Mouse (Mus musculus) spleen, postnatal 4 days (tissue): ENCODE results near the gene Zfp541.
A peak's percentile ranks its signal among the peaks of the same experiment; 100 is the strongest.

ENCODE experiments used
- DNase-seq, 2 experiments: peaks; one replicate each; pipeline ENCODE4 v3.0.0; 2022; ENCODE audit warnings: low spot score in 2 of 2

Zfp541 gene

DNA sequence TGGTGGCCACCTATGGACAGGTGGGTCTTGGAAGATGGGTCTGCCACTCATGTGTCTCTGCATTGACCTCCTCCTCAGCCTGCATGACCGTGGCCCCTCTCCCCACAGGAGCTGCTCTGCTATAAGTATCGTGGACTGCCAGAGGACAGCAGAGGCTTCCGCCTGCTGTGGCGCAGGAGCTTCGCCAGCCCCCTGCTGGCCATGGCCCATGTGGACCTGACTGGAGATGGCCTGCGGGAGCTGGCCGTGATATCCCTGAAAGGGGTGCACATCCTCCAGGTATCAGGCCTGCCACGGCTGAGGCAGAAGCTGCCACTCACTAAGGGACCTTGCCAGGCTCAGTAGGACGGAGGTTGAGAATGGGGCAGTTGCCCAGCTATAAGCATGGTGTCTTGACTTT, 64.2 kb downstream of the Zfp541 start:
- DNase-seq, result no peak

DNA sequence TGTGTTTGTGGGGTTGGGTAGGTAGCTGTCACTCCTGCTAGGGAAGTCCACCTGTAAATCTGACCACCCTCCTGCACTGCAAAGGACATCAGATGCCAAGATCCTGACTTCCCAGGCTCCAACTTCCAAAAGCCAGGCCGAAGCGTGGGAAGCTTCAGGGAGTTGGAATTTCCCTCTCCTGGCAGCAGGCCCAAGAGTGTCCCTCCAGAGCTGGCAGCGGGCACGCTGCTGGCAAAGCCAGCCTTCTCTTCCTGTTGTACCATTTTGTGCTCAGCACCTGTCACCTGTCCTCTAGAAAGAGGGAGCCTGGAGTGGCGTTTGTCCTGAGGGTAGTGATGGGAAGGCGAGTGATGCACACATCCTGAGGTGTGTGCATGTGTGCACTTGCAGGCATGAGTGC, 66.7 kb downstream of the Zfp541 start:
- no peak for DNase-seq

DNA sequence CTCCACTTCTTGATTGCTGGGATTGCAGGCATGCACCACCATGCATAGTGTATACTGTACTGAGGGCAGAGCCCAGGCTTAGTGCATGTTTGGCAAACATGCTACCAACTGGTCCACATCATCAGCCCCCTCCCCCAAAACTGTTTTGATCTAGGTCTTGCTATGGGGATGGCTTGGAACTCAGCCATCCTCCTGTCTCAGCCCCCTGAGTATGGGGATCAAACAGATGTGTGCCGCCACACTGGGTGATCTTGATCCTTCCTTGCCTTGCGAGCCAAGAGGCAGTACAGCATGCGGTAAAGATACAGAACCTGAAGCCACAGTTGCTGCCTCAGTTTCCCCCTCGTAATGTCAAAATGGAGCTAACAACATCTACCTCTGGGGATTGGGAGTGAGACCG, 67.3 kb downstream of the Zfp541 start:
- DNase-seq, result no peak

DNA sequence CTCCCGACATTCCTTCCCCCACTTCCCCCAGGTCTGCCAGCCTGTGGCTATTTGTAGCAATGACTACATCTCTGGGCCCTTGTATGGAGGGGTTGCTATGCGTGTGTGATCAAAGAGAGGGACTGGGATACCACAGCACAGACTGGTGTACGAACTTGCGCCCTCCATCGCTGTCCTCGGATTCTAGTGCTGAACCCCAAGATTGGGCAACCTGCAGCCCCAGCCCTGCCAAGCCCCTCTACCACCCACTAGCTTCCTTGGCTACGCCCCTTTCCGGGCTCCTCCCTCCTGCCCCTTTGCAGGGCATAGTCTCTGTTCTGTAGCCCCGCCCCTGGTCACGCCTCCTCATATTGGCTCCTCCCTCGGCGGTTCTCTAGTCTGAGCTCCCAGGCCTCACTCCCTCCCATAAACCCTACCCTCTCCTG, 67.8 kb downstream of the Zfp541 start, which contains the start of gene Slc8a2:
Gene Slc8a2, plus strand, starts transcription at position 406 of the 425 bp plus-strand sequence.
- peak in 1 of 2 experiments; percentile 58 for DNase-seq

DNA sequence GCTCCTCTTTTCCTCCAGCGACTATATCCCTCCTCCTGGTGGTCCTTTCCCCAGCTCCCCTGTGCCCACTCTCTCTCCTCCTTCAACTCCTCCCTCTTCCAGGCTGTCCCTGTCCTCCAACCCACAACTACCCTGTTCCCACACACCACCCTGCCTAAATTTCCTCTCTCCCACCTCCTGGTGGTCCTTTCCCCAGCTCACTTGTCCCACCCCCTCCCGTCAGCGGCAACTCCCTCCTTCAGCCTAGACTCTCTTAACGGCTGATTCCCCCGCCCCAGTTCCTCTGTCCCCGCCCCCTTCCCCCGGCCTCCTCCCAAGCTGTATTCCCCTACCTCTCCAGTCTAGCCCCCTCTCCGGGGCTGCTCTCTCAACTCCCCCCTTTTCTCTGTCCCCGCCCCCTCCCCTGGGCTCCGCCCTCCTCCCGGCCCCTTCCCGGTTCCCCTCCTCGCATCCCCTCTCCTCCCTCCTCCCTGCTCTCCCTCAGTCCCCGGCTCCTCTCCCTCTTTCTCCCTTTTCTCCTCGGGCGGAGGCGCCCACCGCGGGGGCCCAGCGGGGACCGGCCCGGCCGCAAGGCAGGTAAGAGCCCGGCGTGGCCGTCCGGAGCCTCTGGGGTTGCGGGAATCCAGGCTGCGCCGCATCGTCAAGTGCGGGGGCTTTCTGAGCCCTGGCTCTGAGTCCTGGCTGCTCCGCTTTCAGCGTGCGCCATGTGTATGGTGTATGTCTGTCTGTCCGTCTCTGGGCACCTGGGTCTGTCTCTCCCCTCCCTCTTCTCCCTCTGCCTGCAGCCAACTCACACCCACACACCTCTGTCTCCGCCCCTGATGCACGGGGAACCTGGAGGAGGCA, 68.5 kb downstream of the Zfp541 start:
- no peak for DNase-seq

DNA sequence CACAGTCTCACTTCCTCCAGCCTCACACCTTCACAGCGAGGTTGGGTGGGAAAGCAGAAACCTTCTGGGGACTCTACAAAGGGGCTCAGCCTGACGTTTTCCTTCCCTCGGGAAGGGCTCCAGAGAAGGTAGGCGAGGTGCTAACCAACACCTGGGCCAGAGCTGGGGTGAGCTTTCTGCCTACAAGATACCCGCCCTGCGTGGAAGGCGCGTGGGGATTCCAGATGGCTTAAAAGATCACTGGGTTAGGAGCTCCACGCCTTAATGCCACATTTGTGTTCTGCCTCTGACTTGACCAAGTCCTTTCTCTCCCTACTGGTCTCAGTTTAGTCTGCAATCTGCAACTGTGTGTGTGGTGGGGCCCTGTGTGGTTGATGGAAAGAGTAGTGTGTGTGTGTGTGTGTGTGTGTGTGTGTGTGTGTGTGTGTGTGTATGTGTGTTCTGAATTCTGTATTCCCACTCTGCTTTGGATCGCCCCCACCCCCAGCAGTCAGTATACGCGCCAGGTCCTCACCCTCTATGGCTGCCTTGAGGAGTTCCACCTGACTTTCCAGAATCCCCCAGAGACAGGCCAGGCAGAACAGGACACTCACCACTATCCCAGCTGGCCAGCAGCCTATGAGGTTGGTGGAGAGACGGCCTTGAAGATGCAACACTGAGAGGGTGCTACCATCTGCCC, 69.5 kb downstream of the Zfp541 start:
- no peak for DNase-seq

DNA sequence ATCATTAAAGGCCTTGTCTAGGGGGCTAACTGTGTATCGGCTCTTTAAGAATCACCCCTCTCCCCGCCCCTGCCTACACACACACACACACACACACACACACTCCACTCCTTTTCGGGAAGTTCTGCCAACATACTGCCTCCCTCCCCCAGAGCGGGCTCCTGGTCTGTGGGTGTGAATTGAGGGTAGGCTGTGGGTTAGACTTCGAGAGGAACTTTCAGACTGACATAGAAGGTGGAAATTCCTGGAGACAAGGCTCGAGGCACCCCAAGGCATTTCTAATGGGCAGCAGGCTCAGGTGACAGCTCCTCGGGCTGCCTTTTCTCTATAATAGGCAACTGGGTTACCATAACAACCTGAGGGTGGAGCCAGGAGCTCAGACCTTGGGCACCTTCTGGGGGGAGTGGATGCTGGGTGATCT, 70.6 kb downstream of the Zfp541 start:
- DNase-seq, result no peak

DNA sequence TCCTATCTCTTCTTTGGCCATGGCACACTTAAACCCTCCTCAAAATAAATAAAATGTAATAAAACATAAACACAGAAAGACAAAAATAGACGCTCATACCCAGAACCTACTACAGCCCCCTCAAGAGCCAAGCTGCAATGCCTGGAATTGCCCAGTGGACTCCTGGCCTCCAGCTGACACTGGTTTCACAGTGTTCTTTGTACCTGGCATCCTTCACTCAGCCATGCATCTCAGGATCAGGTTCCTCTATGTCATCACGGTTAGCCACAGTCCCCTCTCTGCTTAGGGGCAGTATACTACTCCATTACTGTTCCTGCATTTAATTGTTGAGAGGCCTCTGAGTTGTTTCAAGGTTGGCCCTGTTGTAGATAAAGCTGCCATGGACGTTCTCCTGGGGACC, 71.3 kb downstream of the Zfp541 start:
- DNase-seq, result no peak

DNA sequence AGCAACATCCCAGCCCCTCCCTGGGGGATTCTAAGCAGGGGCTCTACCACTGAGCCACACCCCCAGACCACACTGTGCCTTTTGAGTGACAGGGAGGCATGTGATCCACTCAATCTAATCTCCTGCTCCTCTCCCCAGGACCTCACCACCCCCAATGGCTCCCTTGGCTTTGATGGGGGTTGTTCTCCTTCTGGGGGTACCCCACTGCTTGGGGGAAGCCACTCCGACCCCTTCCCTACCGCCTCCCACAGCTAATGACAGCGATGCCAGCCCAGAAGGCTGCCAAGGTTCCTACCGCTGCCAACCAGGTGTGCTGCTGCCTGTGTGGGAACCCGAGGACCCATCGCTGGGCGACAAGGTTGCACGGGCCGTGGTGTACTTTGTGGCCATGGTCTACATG, 72.1 kb downstream of the Zfp541 start:
- no peak for DNase-seq

DNA sequence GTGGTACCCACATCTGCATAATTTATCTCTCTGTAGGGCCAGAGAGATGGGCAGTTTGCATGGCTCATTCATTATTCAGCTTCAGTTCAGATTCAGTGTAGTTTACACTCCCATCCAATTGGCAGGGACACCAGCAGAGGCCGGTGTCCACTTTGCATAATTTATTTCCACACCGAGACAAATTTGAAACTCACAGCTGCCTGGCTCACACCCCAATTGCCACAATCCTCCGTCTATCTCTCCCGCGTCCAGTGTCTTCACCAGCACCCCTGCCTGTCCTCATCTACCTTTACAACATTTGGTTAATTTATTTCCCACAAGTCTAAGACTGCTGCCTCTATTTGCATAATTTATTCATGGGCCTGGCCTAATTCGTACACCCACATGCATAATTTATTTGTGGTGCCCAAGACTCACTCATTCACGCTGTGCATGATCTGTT, 73.4 kb downstream of the Zfp541 start:
- no peak for DNase-seq
